ENCODE assay signal across 16 mouse cellular contexts in genomic region chr19:38161648-38162354, GRCm38 (mm10). TPM values are rescaled to one million over a fixed set of nuclear protein-coding genes. Genes with fewer than 3 reads are reported as not detected.
"Had no signal": no experiment of that assay in that cellular context is flagged by ENCODE, and none has a peak within 500 bp of the region (broad histone marks: within the 10 kb centered on the region; RNA-seq: fewer than 3 reads in every experiment).

No protein-coding gene starts in this region.

- H3K4me1 ChIP-seq: limb, embryonic 10.5 days; neural tube, embryonic 13.5 days had no signal

- H3K27ac ChIP-seq: left cerebral cortex, adult 2 months; limb, embryonic 10.5 days; macrophage; neural tube, embryonic 13.5 days had no signal

- ATAC-seq: midbrain, embryonic 16.5 days had no signal

- H3K27me3 ChIP-seq: neural tube, embryonic 13.5 days had no signal

- H3K4me3 ChIP-seq: left cerebral cortex, adult 2 months; limb, embryonic 10.5 days; megakaryocyte, embryonic 14.5 days; neural tube, embryonic 13.5 days had no signal

- H3K4me2 ChIP-seq: lung, embryonic 14.5 days; midbrain, embryonic 11.5 days; neural tube, embryonic 13.5 days had no signal

- H3K9ac ChIP-seq: lung, embryonic 14.5 days; neural tube, embryonic 13.5 days had no signal

- H3K36me3 ChIP-seq: limb, embryonic 10.5 days; neural tube, embryonic 13.5 days had no signal

- DNase-seq: kidney, adult 18-20 months; kidney, postnatal 10 days; lung, embryonic 14.5 days; lung, postnatal 14 days; retina, postnatal 1 day; thymus, postnatal 14 days had no signal

- H3K9me3 ChIP-seq: limb, embryonic 10.5 days; neural tube, embryonic 13.5 days had no signal

RNA-seq across cellular contexts. Expression of gene Pde6c, which starts 29.2 kb away (rescaled TPM):
- polyA plus RNA-seq: kidney, embryonic 14.5 days; large intestine, adult 2 months; limb, embryonic 10.5 days; lung, embryonic 14.5 days; macrophage; midbrain, embryonic 16.5 days; neural tube, embryonic 13.5 days; spleen, adult 2 months had no signal

RNA-seq across cellular contexts. Expression of gene Rbp4, which starts 36.7 kb away (rescaled TPM):
- polyA plus RNA-seq: macrophage had no signal
